Mouse (Mus musculus) MEL (cell line): ENCODE measurements at regions not wholly inside any gene's neighbourhood (a gene's known extent, or its start where the extent isn't known, plus 50 kb on each side); places are given as distances from the start of the nearest gene placed in this dataset.

Experiments
- DNase-seq: peaks from one replicate; pipeline ENCODE4 v3.0.0; 2011; ENCODE audit warnings: low read depth, low spot score
- H3K27ac ChIP-seq: 2 replicates; pipeline ENCODE4 v1.5.1; 2012; ENCODE audit warnings: low read depth, mild to moderate bottlenecking, control low read depth, low read length, moderate library complexity; ENCODE audit not compliant: control insufficient read depth
- H3K27me3 ChIP-seq, 2 experiments: fragments of 150-350 bp in 1 of 2; sonication (generic) in 1 of 2; 2 replicates each; pipeline ENCODE4 v1.6.1; 2012; ENCODE audit warnings: low read length in 2 of 2, mild to moderate bottlenecking in 2 of 2, improper control_type of control experiment in 1 of 2, moderate library complexity in 1 of 2; ENCODE audit not compliant: insufficient read depth in 2 of 2, control insufficient read depth in 1 of 2
- H3K36me3 ChIP-seq, 2 experiments: 2 replicates each; pipeline ENCODE4 v1.6.1; 2012 to 2014; ENCODE audit warnings: low read length in 2 of 2, improper control_type of control experiment in 1 of 2, inconsistent platforms in 1 of 2, mild to moderate bottlenecking in 1 of 2; ENCODE audit not compliant: insufficient read depth in 2 of 2, control insufficient read depth in 1 of 2
- H3K4me1 ChIP-seq, 2 experiments: fragments of 150-350 bp in 1 of 2; sonication (generic) in 1 of 2; 2 replicates each; pipeline ENCODE4 v1.6.1; 2012; ENCODE audit warnings: low read length in 2 of 2, improper control_type of control experiment in 1 of 2, mild to moderate bottlenecking in 1 of 2; ENCODE audit not compliant: insufficient read depth in 2 of 2, control insufficient read depth in 1 of 2
- H3K4me3 ChIP-seq, 2 experiments: fragments of 150-350 bp in 1 of 2; sonication (generic) in 1 of 2; 2 replicates each; pipeline ENCODE4 v1.5.1; 2012; ENCODE audit warnings: low read depth in 2 of 2, low read length in 2 of 2, mild to moderate bottlenecking in 2 of 2, moderate library complexity in 2 of 2, control low read depth in 1 of 2, improper control_type of control experiment in 1 of 2; ENCODE audit not compliant: control insufficient read depth in 1 of 2, insufficient read depth in 1 of 2
- H3K79me2 ChIP-seq: 2 replicates; pipeline ENCODE4 v1.6.1; 2012; ENCODE audit warnings: mild to moderate bottlenecking, low read length, moderate library complexity; ENCODE audit not compliant: control insufficient read depth, poor library complexity, insufficient read depth
- H3K9ac ChIP-seq: 2 replicates; pipeline ENCODE4 v1.6.1; 2012; ENCODE audit warnings: low read depth, mild to moderate bottlenecking, control low read depth, low read length, moderate library complexity; ENCODE audit not compliant: control insufficient read depth, poor library complexity, severe bottlenecking
- H3K9me3 ChIP-seq: fragments of 150-350 bp; sonication (generic); replicated peaks from 2 replicates; pipeline ENCODE4 v1.6.1; 2012; ENCODE audit warnings: mild to moderate bottlenecking, low read length, improper control_type of control experiment, moderate library complexity; ENCODE audit not compliant: insufficient read depth
- BHLHE40 ChIP-seq: IDR thresholded peaks from 2 replicates; pipeline ENCODE4 v1.6.1; 2012; ENCODE audit warnings: low read depth, mild to moderate bottlenecking, inconsistent platforms, low read length, improper control_type of control experiment, borderline replicate concordance
- CHD2 ChIP-seq: IDR thresholded peaks from 2 replicates; pipeline ENCODE4 v1.6.1; 2011; ENCODE audit warnings: low read length, improper control_type of control experiment
- CTCF ChIP-seq, 3 experiments: IDR thresholded peaks in 2 of 3; conservative IDR thresholded peaks in 1 of 3; 2 replicates each; pipeline ENCODE4 v1.5.1; 2011 to 2012; ENCODE audit warnings: low read length in 3 of 3, low read depth in 2 of 3, mild to moderate bottlenecking in 2 of 3, improper control_type of control experiment in 1 of 3, inconsistent platforms in 1 of 3, mixed read lengths in 1 of 3, moderate library complexity in 1 of 3; ENCODE audit not compliant: control insufficient read depth in 1 of 3, insufficient read depth in 1 of 3, poor library complexity in 1 of 3, severe bottlenecking in 1 of 3
- E2F4 ChIP-seq: IDR thresholded peaks from 2 replicates; pipeline ENCODE4 v1.6.1; 2011; ENCODE audit warnings: low read depth, low read length, improper control_type of control experiment, borderline replicate concordance
- ELF1 ChIP-seq: IDR thresholded peaks from 2 replicates; pipeline ENCODE4 v1.6.1; 2014; ENCODE audit warnings: low read depth, mild to moderate bottlenecking, inconsistent platforms, low read length, improper control_type of control experiment, moderate library complexity
- EP300 ChIP-seq, 2 experiments: IDR thresholded peaks; 2 replicates each; pipeline ENCODE4 v1.6.1; 2011; ENCODE audit warnings: improper control_type of control experiment in 2 of 2, low read length in 2 of 2, low read depth in 1 of 2, mild to moderate bottlenecking in 1 of 2
- GABPA ChIP-seq: IDR thresholded peaks from 2 replicates; pipeline ENCODE4 v1.6.1; 2012; ENCODE audit warnings: low read depth, mild to moderate bottlenecking, inconsistent platforms, low read length, improper control_type of control experiment, moderate library complexity
- KAT2A ChIP-seq: conservative IDR thresholded peaks from 2 replicates; pipeline ENCODE4 v1.6.1; 2012; ENCODE audit warnings: low read depth, low read length, improper control_type of control experiment, inconsistent platforms
- MAFK ChIP-seq: IDR thresholded peaks from 2 replicates; pipeline ENCODE4 v1.6.1; 2011; ENCODE audit warnings: low read depth, mild to moderate bottlenecking, low read length, improper control_type of control experiment, borderline replicate concordance
- MYB ChIP-seq: IDR thresholded peaks from 2 replicates; pipeline ENCODE4 v1.6.1; 2011; ENCODE audit warnings: mild to moderate bottlenecking, low read depth, low read length, improper control_type of control experiment
- NRF1 ChIP-seq: IDR thresholded peaks from 2 replicates; pipeline ENCODE4 v1.6.1; 2014; ENCODE audit warnings: low read depth, mild to moderate bottlenecking, inconsistent platforms, low read length, improper control_type of control experiment, moderate library complexity; ENCODE audit not compliant: poor library complexity, insufficient read depth, severe bottlenecking
- POLR2A ChIP-seq, 2 experiments: IDR thresholded peaks; 2 replicates each; pipeline ENCODE4 v1.6.1; 2011 to 2012; ENCODE audit warnings: low read length in 2 of 2, mild to moderate bottlenecking in 2 of 2, control low read depth in 1 of 2, improper control_type of control experiment in 1 of 2, low read depth in 1 of 2, moderate library complexity in 1 of 2; ENCODE audit not compliant: control insufficient read depth in 1 of 2, insufficient read depth in 1 of 2, poor library complexity in 1 of 2
- RCOR1 ChIP-seq: IDR thresholded peaks from 2 replicates; pipeline ENCODE4 v1.6.1; 2012; ENCODE audit warnings: low read depth, mild to moderate bottlenecking, inconsistent platforms, low read length, improper control_type of control experiment
- SMC3 ChIP-seq: IDR thresholded peaks from 2 replicates; pipeline ENCODE4 v1.6.1; 2011; ENCODE audit warnings: low read depth, low read length, improper control_type of control experiment
- TCF12 ChIP-seq: IDR thresholded peaks from 2 replicates; pipeline ENCODE4 v1.6.1; 2014; ENCODE audit warnings: low read depth, mild to moderate bottlenecking, inconsistent platforms, low read length, improper control_type of control experiment, moderate library complexity
- UBTF ChIP-seq: IDR thresholded peaks from 2 replicates; pipeline ENCODE4 v1.6.1; 2012; ENCODE audit warnings: low read depth, mild to moderate bottlenecking, inconsistent platforms, low read length, improper control_type of control experiment, moderate library complexity, borderline replicate concordance; ENCODE audit not compliant: insufficient read depth
- USF2 ChIP-seq, 2 experiments: IDR thresholded peaks; 2 replicates each; pipeline ENCODE4 v1.6.1; 2011 to 2012; ENCODE audit warnings: improper control_type of control experiment in 2 of 2, low read length in 2 of 2, borderline replicate concordance in 1 of 2, inconsistent platforms in 1 of 2, low read depth in 1 of 2, mild to moderate bottlenecking in 1 of 2; ENCODE audit not compliant: insufficient read depth in 1 of 2
- ZC3H11A ChIP-seq: IDR thresholded peaks from 2 replicates; pipeline ENCODE4 v1.6.1; 2012; ENCODE audit warnings: low read depth, mild to moderate bottlenecking, inconsistent platforms, low read length, improper control_type of control experiment
- ZKSCAN1 ChIP-seq: IDR thresholded peaks from 2 replicates; pipeline ENCODE4 v1.6.1; 2012; ENCODE audit warnings: low read depth, mild to moderate bottlenecking, inconsistent platforms, low read length, improper control_type of control experiment, moderate library complexity
- ZMIZ1 ChIP-seq: IDR thresholded peaks from 2 replicates; pipeline ENCODE4 v1.6.1; 2012; ENCODE audit warnings: low read depth, mild to moderate bottlenecking, inconsistent platforms, low read length, improper control_type of control experiment, moderate library complexity

- Histone ChIP-seq H3K79me2 (no peaks in the 10 kb centered on the region), H3K4me3 (no peak overlapping the region)
- TF ChIP-seq ZC3H11A (no peak), ZKSCAN1 (no peak), MYB (no peak), TCF12 (no peak), NRF1 (no peak), EP300 (IDR thresholded peaks at IDR 0.05; ENCODE audit: low read depth in 1 of 2, low read length in 2 of 2) (no peak), ZMIZ1 (no peak), UBTF (no peak), USF2 (IDR thresholded peaks at IDR 0.05; ENCODE audit: borderline replicate concordance in 1 of 2, insufficient read depth in 1 of 2, low read depth in 1 of 2, low read length in 2 of 2) (no peak), GABPA (no peak), KAT2A (no peak), CHD2 (no peak), MAFK (no peak), ELF1 (no peak), POLR2A (IDR thresholded peaks at IDR 0.05; ENCODE audit: control insufficient read depth in 1 of 2, insufficient read depth in 1 of 2, low read depth in 1 of 2, low read length in 2 of 2, poor library complexity in 1 of 2) (no peak), CTCF (IDR thresholded peaks at IDR 0.05 in 2 of 3, conservative IDR thresholded peaks at IDR 0.05 in 1 of 3; ENCODE audit: control insufficient read depth in 1 of 3, insufficient read depth in 1 of 3, low read depth in 2 of 3, low read length in 3 of 3, poor library complexity in 1 of 3, severe bottlenecking in 1 of 3) (no peak), SMC3 (no peak), RCOR1 (no peak), E2F4 (no peak)
- TF ChIP-seq, all 39 proteins: peak for 0
- H3K4me1 ChIP-seq = no peaks in the 10 kb centered on the region
- no peaks in the 10 kb centered on the region for H3K27me3 ChIP-seq
- no peak overlapping the region for H3K9ac ChIP-seq
- no peak overlapping the region for H3K27ac ChIP-seq
- no peaks in the 10 kb centered on the region for H3K9me3 ChIP-seq
- no peaks in the 10 kb centered on the region for H3K36me3 ChIP-seq
- no peak for DNase-seq
Measured at GRCm38 (mm10) chr2:178680368-178680767, 250.0 kb downstream of the Cdh26 start.

GRCm38 (mm10) chr2:178684026-178684958 is 254.0 kb downstream of the Cdh26 start:
- no peaks in the 10 kb centered on the region for H3K9me3 ChIP-seq
- no peaks in the 10 kb centered on the region for H3K27me3 ChIP-seq
- H3K9ac ChIP-seq = no peak overlapping the region
- TF ChIP-seq MYB (no peak), BHLHE40 (no peak), NRF1 (no peak), ZMIZ1 (no peak)
- H3K36me3 ChIP-seq = no peaks in the 10 kb centered on the region
- no peak overlapping the region for H3K27ac ChIP-seq
- H3K4me1 ChIP-seq = no peaks in the 10 kb centered on the region
- no peaks in the 10 kb centered on the region for H3K79me2 ChIP-seq
- H3K4me3 ChIP-seq = no peak overlapping the region
- no peak for DNase-seq
